Mouse (Mus musculus) forebrain, embryonic 15.5 days (tissue): ENCODE data around the gene Bpifc. TPM values are rescaled to one million over a fixed set of nuclear protein-coding genes. Genes with fewer than 3 reads are reported as not detected.
A peak's percentile ranks its signal among the peaks of the same experiment; 100 is the strongest.

Experiments
- ATAC-seq: fragments of 200-750 bp; cut with Nextera tagmentation; replicated peaks from 2 replicates; pipeline ENCODE4 v1.8.0; 2017; ENCODE audit warnings: mild to moderate bottlenecking, moderate TSS enrichment, moderate library complexity
- H3K27ac ChIP-seq: fragments of 300-500 bp; sonication (generic); replicated peaks from 2 replicates; pipeline ENCODE4 v1.5.1; 2015; ENCODE audit warnings: mild to moderate bottlenecking, inconsistent platforms
- H3K27me3 ChIP-seq: fragments of 300-500 bp; sonication (generic); 2 replicates; pipeline ENCODE4 v1.6.1; 2015; ENCODE audit warnings: inconsistent platforms
- H3K36me3 ChIP-seq: fragments of 300-500 bp; sonication (generic); 2 replicates; pipeline ENCODE4 v1.6.1; 2015; ENCODE audit warnings: mild to moderate bottlenecking, inconsistent platforms
- H3K4me1 ChIP-seq: fragments of 300-500 bp; sonication (generic); 2 replicates; pipeline ENCODE4 v1.6.1; 2015; ENCODE audit warnings: inconsistent platforms
- H3K4me2 ChIP-seq: fragments of 300-500 bp; sonication (generic); replicated peaks from 2 replicates; pipeline ENCODE4 v1.6.1; 2015; ENCODE audit warnings: mild to moderate bottlenecking, inconsistent platforms
- H3K4me3 ChIP-seq: fragments of 300-500 bp; sonication (generic); 2 replicates; pipeline ENCODE4 v1.5.1; 2015; ENCODE audit warnings: mild to moderate bottlenecking, inconsistent platforms
- H3K9ac ChIP-seq: fragments of 300-500 bp; sonication (generic); replicated peaks from 2 replicates; pipeline ENCODE4 v1.6.1; 2015; ENCODE audit warnings: mild to moderate bottlenecking, inconsistent platforms
- H3K9me3 ChIP-seq: fragments of 300-500 bp; sonication (generic); 2 replicates; pipeline ENCODE4 v1.6.1; 2016; ENCODE audit warnings: inconsistent platforms
- WGBS: fragments of 180-500 bp; shearing (Covaris S2); methylation state at CpG from one replicate; pipeline ENCODE4 v1.1.7; 2015; ENCODE audit warnings: mixed read lengths; 5-methylcytosine and 5-hydroxymethylcytosine counted together
- polyA plus RNA-seq: library from polyadenylated mRNA; unstranded; fragments of >200 nt; fragmentation: Nextera tagmentation; extraction: Ambion mirVana; gene quantifications from 2 replicates; pipeline ENCODE4 v1.2.1, GENCODE M21; 2015

Bpifc gene
- polyA plus RNA-seq, 1 experiment from 2014 or later = not detected

GRCm38 (mm10) chr10:85929962-85930361, 81.7 kb downstream of the Bpifc start:
- H3K9me3 ChIP-seq = no peaks in the 10 kb centered on the region
- 95% methylated on average over 11 of the region's 11 CpGs for WGBS
- H3K4me2 ChIP-seq = no peak overlapping the region
- no peak overlapping the region for H3K4me3 ChIP-seq
- H3K4me1 ChIP-seq = peaks cover 19% of the 10 kb centered on the region
- H3K9ac ChIP-seq = no peak overlapping the region
- 0 out of 2 replicates have a peak, but pooled peaks cover 4% of the 10 kb centered on the region for H3K27me3 ChIP-seq
- H3K36me3 ChIP-seq = no peaks in the 10 kb centered on the region
- no peak overlapping the region for H3K27ac ChIP-seq
- no peak for ATAC-seq

DNA sequence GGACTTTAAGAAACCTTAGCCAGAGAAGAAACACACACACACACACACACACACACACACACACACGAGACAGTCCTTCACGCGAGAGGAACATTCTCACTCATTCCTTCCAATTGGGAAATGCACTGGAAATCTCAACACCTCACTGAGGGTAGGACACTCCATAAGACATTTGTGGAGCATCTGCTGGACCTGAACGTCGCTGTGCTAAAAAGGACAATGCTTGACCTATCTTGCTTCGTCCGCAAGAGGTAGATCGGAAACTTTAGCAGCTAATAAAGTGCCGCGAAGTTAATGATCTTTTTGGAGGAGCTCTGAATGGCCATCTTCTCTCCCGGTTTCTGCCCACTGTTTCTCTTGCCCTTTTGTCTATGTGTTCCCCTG, 82.5 kb downstream of the Bpifc start:
- Histone ChIP-seq H3K4me1 (peaks cover 19% of the 10 kb centered on the region), H3K36me3 (no peaks in the 10 kb centered on the region), H3K27ac (no peak overlapping the region), H3K27me3 (0 out of 2 replicates have a peak, but pooled peaks cover 4% of the 10 kb centered on the region), H3K9me3 (no peaks in the 10 kb centered on the region), H3K9ac (no peak overlapping the region; the same call in 1 of the 2 replicates), H3K4me2 (peak overlapping the region; percentile 80), H3K4me3 (peak overlapping the region; percentile 50)
- ATAC-seq = 0 out of 2 replicates have a peak, but pooled peaks have one; percentile 7
- WGBS = 39% methylated on average over 11 of the region's 11 CpGs

DNA sequence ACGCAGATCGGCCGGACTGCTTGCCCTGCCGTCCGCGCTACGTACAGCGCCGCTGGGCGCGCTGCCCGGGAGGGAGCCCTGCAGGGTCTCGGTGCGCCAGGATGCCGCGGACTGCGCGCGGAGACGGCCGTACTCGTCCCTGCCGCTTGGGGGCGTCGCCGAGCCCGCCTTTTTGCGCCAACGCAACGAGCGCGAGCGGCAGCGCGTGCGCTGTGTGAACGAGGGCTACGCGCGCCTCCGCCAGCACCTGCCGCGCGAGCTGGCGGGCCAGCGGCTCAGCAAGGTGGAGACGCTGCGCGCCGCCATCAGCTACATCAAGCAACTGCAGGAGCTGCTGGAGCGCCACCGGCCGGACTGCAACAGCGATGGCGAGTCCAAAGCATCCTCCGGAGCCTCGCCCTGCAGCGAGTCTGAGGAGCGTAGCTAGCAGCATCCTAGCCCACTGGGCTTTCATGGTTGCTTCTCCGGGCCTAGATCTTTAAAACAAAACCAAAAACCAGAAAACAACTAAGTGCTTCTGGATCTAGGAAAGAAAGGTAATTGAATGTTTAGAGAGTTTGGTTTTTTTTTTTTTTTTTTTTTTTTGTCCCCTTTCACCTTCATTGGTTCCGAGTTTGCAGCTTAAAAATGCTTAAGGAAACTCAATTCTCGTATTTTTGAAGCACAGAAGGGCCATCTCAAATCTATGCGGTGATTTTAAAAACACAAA, 83.0 kb downstream of the Bpifc start:
- H3K27me3 ChIP-seq = 0 out of 2 replicates have a peak, but pooled peaks cover 4% of the 10 kb centered on the region
- H3K27ac ChIP-seq = no peak overlapping the region
- peak overlapping the region; percentile 80 for H3K4me2 ChIP-seq
- H3K4me1 ChIP-seq = peaks cover 19% of the 10 kb centered on the region
- ATAC-seq = peak; percentile 93
- H3K4me3 ChIP-seq = peak overlapping the region; percentile 50
- 1% methylated on average over 63 of the region's 63 CpGs for WGBS
- no peaks in the 10 kb centered on the region for H3K9me3 ChIP-seq
- peak overlapping the region; percentile 67 for H3K9ac ChIP-seq
- no peaks in the 10 kb centered on the region for H3K36me3 ChIP-seq

- Histone ChIP-seq H3K36me3 (no peaks in the 10 kb centered on the region), H3K4me1 (peaks cover 19% of the 10 kb centered on the region), H3K27me3 (0 out of 2 replicates have a peak, but pooled peaks cover 4% of the 10 kb centered on the region), H3K4me2 (peak within 1 kb of the TSS; percentile 80), H3K9ac (peak within 1 kb of the TSS; percentile 67), H3K27ac (no peak within 1 kb of the TSS), H3K9me3 (no peaks in the 10 kb centered on the region), H3K4me3 (peak within 1 kb of the TSS; percentile 50)
- no peak; the same call in 1 of the 2 replicates for ATAC-seq
- 2% methylated on average over 23 of the region's 23 CpGs for WGBS
Measured at GRCm38 (mm10) chr10:85927676-85928445, 83.8 kb downstream of the Bpifc start, which contains the start of gene Ascl4. Gene Ascl4 (plus strand): TSS chr10:85927681.

- Histone ChIP-seq H3K4me2 (peak within 1 kb of the TSS; percentile 72), H3K9ac (peak within 1 kb of the TSS; percentile 83), H3K27me3 (no peaks in the 10 kb centered on the region), H3K27ac (peak within 1 kb of the TSS; percentile 87), H3K4me1 (peaks cover 19% of the 10 kb centered on the region), H3K9me3 (no peaks in the 10 kb centered on the region), H3K4me3 (peak within 1 kb of the TSS; percentile 63), H3K36me3 (peaks cover 25% of the 10 kb centered on the region)
- WGBS = under 1% methylated on average over 63 of the region's 90 CpGs
- peak; percentile 99 for ATAC-seq
Measured at GRCm38 (mm10) chr10:85916498-85917309, 95.0 kb downstream of the Bpifc start, which contains the start of gene Prdm4. Gene Prdm4 (minus strand): TSS chr10:85917142.

Other genes starting within 250 kb of the Bpifc start
- 80.0 and 83.6 TPM in 2 replicates for gene Pwp1, start 182.4 kb downstream of the Bpifc start, polyA plus RNA-seq
- gene Prdm4, start 94.8 kb downstream of the Bpifc start, polyA plus RNA-seq = 20.5 and 21.8 TPM in 2 replicates
- 0.38 and 0.41 TPM in 2 replicates for gene Ascl4, start 84.2 kb downstream of the Bpifc start, polyA plus RNA-seq
- 191 and 196 TPM in 2 replicates for gene Rtcb, start 54.1 kb downstream of the Bpifc start, polyA plus RNA-seq
- 15.0 and 15.4 TPM in 2 replicates for gene Fbxo7, start 10.1 kb upstream of the Bpifc start, polyA plus RNA-seq